Mouse (Mus musculus) right cerebral cortex, adult 18-20 months (tissue): ENCODE measurements around the gene Gsk3b.

ENCODE experiments used
- DNase-seq: peaks from one replicate; pipeline ENCODE4 v3.0.0; 2022; ENCODE audit warnings: mixed read lengths

Gene Gsk3b

GRCm38 (mm10) chr16:38088629-38089446 lies at the start of gene Gsk3b:
TSS of gene Gsk3b (plus strand) at chr16:38089001.
- DNase-seq, result peak; percentile 100

GRCm38 (mm10) chr16:38042160-38042559 lies 46.6 kb upstream of the Gsk3b start:
- DNase-seq, result no peak

- DNase-seq, result peak; percentile 6
These were observed 44.2 kb upstream of the Gsk3b start for GRCm38 (mm10) chr16:38044551-38044950.

- DNase-seq, result peak; percentile 23
These were observed 40.8 kb upstream of the Gsk3b start for GRCm38 (mm10) chr16:38047781-38048558.

DNA sequence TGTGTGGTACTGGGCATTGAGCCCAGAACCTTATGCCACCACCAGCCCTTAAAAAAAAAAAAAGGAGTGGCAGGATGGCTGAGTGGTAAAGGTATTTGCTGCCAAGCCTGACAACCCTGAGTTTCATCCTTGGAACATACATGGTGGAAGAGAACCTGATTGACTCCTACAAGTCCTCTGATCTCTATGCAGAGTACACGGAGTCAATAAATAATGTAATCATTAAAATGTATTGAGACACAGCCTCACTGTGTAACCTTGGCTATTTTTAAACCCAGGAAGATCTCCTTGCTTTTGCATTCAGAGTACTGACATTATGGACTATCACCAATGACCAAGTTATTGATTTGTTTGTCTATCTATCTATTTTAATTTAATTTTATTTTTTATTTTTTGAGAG lies 30.9 kb upstream of the Gsk3b start:
- DNase-seq, result no peak

DNA sequence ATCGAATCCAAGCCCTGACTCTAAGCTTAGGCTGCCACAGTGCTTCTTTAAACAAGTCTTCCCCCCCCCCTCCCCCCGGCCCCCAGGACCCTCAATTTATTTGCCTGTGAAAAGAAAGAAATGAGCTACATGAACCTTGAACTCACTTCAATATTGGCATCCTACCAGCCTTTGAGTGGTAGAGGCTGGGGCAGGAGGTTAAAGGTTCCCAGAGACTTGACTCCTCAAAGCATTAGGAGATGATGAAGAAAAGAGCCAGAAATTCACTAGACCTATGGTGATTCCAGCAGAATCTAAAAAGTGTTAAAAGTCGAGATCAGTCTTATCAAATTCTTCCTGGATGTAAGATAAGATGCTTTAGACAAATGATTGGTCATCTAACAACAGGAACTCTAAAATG lies 30.0 kb upstream of the Gsk3b start:
- no peak for DNase-seq

GRCm38 (mm10) chr16:38059631-38060030 lies 29.2 kb upstream of the Gsk3b start:
- DNase-seq, result no peak

DNA sequence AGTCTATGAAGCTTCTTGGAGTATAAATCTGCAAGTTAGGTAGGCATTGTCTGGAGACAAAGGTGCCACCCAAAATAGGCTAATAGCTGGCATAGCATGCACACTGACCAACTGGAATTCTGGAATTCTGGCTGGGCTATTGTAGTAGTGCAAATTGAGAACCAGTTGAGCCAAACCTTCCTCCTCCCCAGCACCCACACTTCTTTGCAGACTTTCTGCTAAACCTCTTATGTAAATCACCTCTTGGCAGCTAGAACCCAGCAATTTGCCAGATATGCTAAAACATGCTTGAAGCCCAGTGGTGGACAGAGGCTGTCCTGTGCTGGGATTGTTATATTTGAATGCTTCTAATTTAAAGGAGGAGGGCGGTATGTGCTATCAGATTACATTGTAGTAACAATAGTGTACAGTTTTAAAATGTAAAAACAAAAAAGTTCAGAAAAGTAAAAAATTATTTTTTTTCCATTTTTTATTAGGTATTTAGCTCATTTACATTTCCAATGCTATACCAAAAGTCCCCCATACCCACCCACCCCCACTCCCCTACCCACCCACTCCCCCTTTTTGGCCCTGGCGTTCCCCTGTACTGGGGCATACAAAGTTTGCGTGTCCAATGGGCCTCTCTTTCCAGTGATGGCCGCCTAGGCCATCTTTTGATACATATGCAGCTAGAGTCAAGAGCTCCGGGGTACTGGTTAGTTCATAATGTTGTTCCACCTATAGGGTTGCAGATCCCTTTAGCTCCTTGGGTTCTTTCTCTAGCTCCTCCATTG lies 14.8 kb upstream of the Gsk3b start:
- DNase-seq, result peak; percentile 19

- DNase-seq, result no peak
These were observed 8.6 kb upstream of the Gsk3b start for GRCm38 (mm10) chr16:38080201-38080600.

- DNase-seq, result no peak
These were observed 1.6 kb upstream of the Gsk3b start for GRCm38 (mm10) chr16:38087231-38087630.

GRCm38 (mm10) chr16:38087645-38088125 lies 1.1 kb upstream of the Gsk3b start:
- DNase-seq, result no peak

- no peak for DNase-seq
These were observed 624 bp upstream of the Gsk3b start for GRCm38 (mm10) chr16:38088126-38088628.

- peak; percentile 67 for DNase-seq
These were observed 808 bp downstream of the Gsk3b start for GRCm38 (mm10) chr16:38089447-38090170.

- no peak for DNase-seq
These were observed 1.7 kb downstream of the Gsk3b start for GRCm38 (mm10) chr16:38090341-38091005.

GRCm38 (mm10) chr16:38091041-38091440 lies 2.2 kb downstream of the Gsk3b start:
- DNase-seq, result no peak

DNA sequence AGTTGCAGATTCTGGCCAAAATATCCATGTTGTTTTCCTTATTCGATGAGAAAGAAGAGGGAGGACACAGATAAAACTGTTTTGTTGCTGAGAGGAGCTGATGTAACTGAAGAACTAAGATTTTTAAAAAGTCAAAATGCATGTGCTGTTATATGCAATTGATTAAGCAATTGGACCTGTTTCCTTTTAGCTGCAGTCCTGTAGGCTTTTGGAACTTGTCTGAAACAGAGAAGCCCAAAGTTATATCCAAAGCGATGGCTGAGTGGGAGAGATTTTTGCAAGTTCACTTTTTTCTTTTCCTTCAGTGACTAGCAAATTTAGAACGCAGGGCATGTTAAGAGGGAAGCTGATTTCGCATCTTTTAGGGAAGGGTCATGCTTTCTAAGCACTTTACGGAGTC lies 2.9 kb downstream of the Gsk3b start:
- DNase-seq, result no peak

DNA sequence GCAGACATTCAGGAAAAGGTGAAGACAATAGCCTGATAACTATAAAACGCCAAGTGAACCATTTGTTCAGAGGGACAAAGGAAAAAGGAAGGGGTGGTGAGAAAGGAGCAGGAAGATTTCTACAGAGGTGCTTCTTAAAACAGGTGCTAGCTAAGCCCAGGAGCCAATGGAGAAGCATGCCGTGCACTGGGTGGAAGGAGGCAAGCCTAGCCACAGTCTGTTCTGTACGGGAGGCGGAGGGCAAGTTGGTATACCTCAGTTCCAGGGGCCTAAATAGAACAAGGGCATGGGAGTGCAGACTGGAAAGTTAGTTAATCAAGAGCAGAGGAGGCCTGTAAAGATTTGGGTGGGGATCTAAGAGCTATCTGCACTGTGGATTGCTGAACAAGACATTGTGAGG lies 3.8 kb downstream of the Gsk3b start:
- DNase-seq, result no peak

- no peak for DNase-seq
These were observed 6.5 kb downstream of the Gsk3b start for GRCm38 (mm10) chr16:38095181-38095851.

DNA sequence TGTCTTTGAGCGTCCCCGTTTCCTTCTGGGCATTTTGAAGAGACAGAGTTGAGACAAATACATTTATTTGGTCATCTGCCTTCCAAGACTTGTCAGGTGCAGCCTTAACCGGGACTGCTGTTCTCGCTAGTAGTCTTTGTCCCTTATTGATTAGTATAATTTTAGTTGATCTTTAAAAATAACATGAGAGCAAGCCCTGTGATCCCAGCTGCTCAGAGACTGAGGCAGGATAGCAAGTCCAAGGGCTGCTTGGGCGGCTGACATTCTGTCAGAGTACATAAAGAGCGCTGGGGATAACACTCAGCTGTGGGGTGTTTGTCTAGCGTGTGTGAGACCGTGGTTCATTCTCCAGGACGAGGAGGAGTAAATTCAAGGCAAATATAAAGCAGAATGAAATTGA lies 8.7 kb downstream of the Gsk3b start:
- DNase-seq, result no peak

- DNase-seq, result no peak
These were observed 10.5 kb downstream of the Gsk3b start for GRCm38 (mm10) chr16:38099325-38099724.

DNA sequence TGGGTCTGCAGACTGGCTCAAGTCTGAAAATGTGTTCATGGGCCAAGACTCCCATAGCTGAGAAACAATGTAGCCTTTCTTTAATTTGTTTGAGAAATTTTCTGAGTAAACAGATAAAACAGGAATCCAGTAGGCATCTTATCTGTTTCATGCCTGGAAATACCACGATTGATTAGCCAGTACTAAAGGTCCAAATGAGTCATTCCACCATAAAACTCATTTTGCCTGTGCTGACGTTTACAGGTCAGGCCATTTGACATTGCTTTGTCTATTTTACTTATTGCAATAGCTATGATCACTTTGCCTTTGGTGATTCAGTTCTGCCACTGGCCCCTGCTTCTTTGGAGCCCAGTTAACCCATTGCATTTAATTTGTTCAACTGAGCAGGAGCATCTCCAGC lies 11.8 kb downstream of the Gsk3b start:
- DNase-seq, result no peak
